Comparison of ENCODE assay signal across 10 mouse cellular contexts in genomic region chr17:48426991-48427750, GRCm38 (mm10). TPM values are rescaled to one million over a fixed set of nuclear protein-coding genes. Genes with fewer than 3 reads are reported as not detected.
DNase-seq lines count a peak whose midpoint lies in the region; ATAC-seq lines count a peak whose summit lies in the region.
"Had no signal": no experiment of that assay in that cellular context is flagged by ENCODE, and none has a peak within 500 bp of the region (broad histone marks: within the 10 kb centered on the region; RNA-seq: fewer than 3 reads in every experiment).

No protein-coding gene starts in this region.

- H3K27ac ChIP-seq in stomach, embryonic 16.5 days (ENCODE audit: low read length), result peak overlapping the region; percentile 70
- H3K27ac ChIP-seq: midbrain, embryonic 12.5 days had no signal

- no peaks in the 10 kb centered on the region for H3K36me3 ChIP-seq in stomach, embryonic 16.5 days (ENCODE audit: control insufficient read depth, insufficient read depth, low read length)
- H3K36me3 ChIP-seq: midbrain, embryonic 12.5 days had no signal

- H3K4me3 ChIP-seq in stomach, embryonic 16.5 days (replicated peaks; ENCODE audit: low read length), result no peak overlapping the region
- H3K4me3 ChIP-seq: midbrain, embryonic 12.5 days had no signal

- 0 out of 2 replicates have a peak, but pooled peaks have one; percentile 24 for ATAC-seq in stomach, embryonic 16.5 days (ENCODE audit: insufficient read depth, low FRiP score)

- H3K4me1 ChIP-seq in stomach, embryonic 16.5 days (ENCODE audit: control insufficient read depth, insufficient read depth, low read length), result peaks cover 55% of the 10 kb centered on the region

- H3K27me3 ChIP-seq in stomach, embryonic 16.5 days (ENCODE audit: control insufficient read depth, insufficient read depth, low read length), result no peaks in the 10 kb centered on the region
- H3K27me3 ChIP-seq: midbrain, embryonic 12.5 days had no signal

- H3K9ac ChIP-seq in stomach, embryonic 16.5 days (ENCODE audit: low read length), result peak overlapping the region; percentile 24
- H3K9ac ChIP-seq: midbrain, embryonic 12.5 days had no signal

- no peaks in the 10 kb centered on the region for H3K9me3 ChIP-seq in stomach, embryonic 16.5 days (replicated peaks; ENCODE audit: control insufficient read depth, low read length)
- H3K9me3 ChIP-seq: midbrain, embryonic 12.5 days had no signal

- DNase-seq in heart, adult 11 months, result peak; percentile 96
- DNase-seq in heart, adult 8-10 months (ENCODE audit: low spot score), result no peak
- DNase-seq in thymus, postnatal 14 days, result peak; percentile 34
- DNase-seq in thymus, postnatal 0 days (ENCODE audit: low spot score), result no peak
- DNase-seq in induced T-regulatory cell, adult 2 months (ENCODE audit: low read depth), result peak; percentile 83
- DNase-seq in adipocyte (ENCODE audit: low spot score), result no peak
- DNase-seq in frontal cortex, postnatal 36 days (ENCODE audit: low spot score in 2 of 2), result no peak
- DNase-seq: kidney, postnatal 14 days had no signal

- WGBS in stomach, embryonic 16.5 days, result 56% methylated on average over 13 of the region's 13 CpGs

- H3K4me2 ChIP-seq in stomach, embryonic 16.5 days (ENCODE audit: low read depth, low read length), result no peak overlapping the region
- H3K4me2 ChIP-seq: midbrain, embryonic 12.5 days had no signal

RNA-seq across cellular contexts. Expression of gene Apobec2, which starts 5.6 kb away (rescaled TPM):
- total RNA-seq in heart, adult 8-10 months (2022), result 100 to 1,000 TPM; 239 to 263 (median 259) TPM
- polyA plus RNA-seq in thymus, postnatal 0 days (2015; fragmentation: Nextera tagmentation; extraction: Ambion mirVana), result 0.86 and 1.6 TPM in 2 replicates
- 5.6 and 31.0 TPM in 2 replicates for polyA plus RNA-seq in stomach, embryonic 16.5 days (2015; fragmentation: Nextera tagmentation; extraction: Ambion mirVana)

RNA-seq across cellular contexts. Expression of gene Oard1, which starts 17.4 kb away (rescaled TPM):
- total RNA-seq in heart, adult 8-10 months (2022), result 10 to 100 TPM; 16.3 to 24.2 (median 22.1) TPM
- polyA plus RNA-seq in thymus, postnatal 0 days (2015; fragmentation: Nextera tagmentation; extraction: Ambion mirVana), result 71.0 and 73.3 TPM in 2 replicates
- 54.4 and 54.5 TPM in 2 replicates for polyA plus RNA-seq in stomach, embryonic 16.5 days (2015; fragmentation: Nextera tagmentation; extraction: Ambion mirVana)

RNA-seq across cellular contexts. Expression of gene Nfya, which starts 17.5 kb away (rescaled TPM):
- 10 to 100 TPM; 10.8 to 19.7 (median 15.5) TPM for total RNA-seq in heart, adult 8-10 months (2022)
- 13.3 and 15.2 TPM in 2 replicates for polyA plus RNA-seq in thymus, postnatal 0 days (2015; fragmentation: Nextera tagmentation; extraction: Ambion mirVana)
- polyA plus RNA-seq in stomach, embryonic 16.5 days (2015; fragmentation: Nextera tagmentation; extraction: Ambion mirVana), result 11.3 and 12.4 TPM in 2 replicates

RNA-seq across cellular contexts. Expression of gene Tspo2, which starts 24.2 kb away (rescaled TPM):
- not detected for total RNA-seq in heart, adult 8-10 months (2022)
- 0.17 TPM in 1 of 2 replicates, not detected in the other for polyA plus RNA-seq in thymus, postnatal 0 days (2015; fragmentation: Nextera tagmentation; extraction: Ambion mirVana)
- 8.1 and 8.5 TPM in 2 replicates for polyA plus RNA-seq in stomach, embryonic 16.5 days (2015; fragmentation: Nextera tagmentation; extraction: Ambion mirVana)

RNA-seq across cellular contexts. Expression of gene Unc5cl, which starts 27.5 kb away (rescaled TPM):
- not detected for total RNA-seq in heart, adult 8-10 months (2022)
- polyA plus RNA-seq in thymus, postnatal 0 days (2015; fragmentation: Nextera tagmentation; extraction: Ambion mirVana), result 17.2 and 21.6 TPM in 2 replicates
- 13.7 and 13.8 TPM in 2 replicates for polyA plus RNA-seq in stomach, embryonic 16.5 days (2015; fragmentation: Nextera tagmentation; extraction: Ambion mirVana)

Comparison
In these comparisons a context has a peak if more than half of its experiments do, and no peak if none do; other contexts are left out.
1. DNase-seq: peak in heart, adult 11 months (single experiment), thymus, postnatal 14 days (single experiment) and induced T-regulatory cell, adult 2 months (single experiment); none in heart, adult 8-10 months (single experiment), thymus, postnatal 0 days (single experiment), adipocyte (single experiment) and frontal cortex, postnatal 36 days (0 of 2).